24 mouse cellular contexts compared by ENCODE assay signal in genomic region chr17:86091631-86092030, GRCm38 (mm10). TPM values are rescaled to one million over a fixed set of nuclear protein-coding genes. Genes with fewer than 3 reads are reported as not detected.
DNase-seq lines count a peak whose midpoint lies in the region; ATAC-seq and TF ChIP-seq lines count a peak whose summit lies in the region.
"Had no signal": no experiment of that assay in that cellular context is flagged by ENCODE, and none has a peak within 500 bp of the region (broad histone marks: within the 10 kb centered on the region; RNA-seq: fewer than 3 reads in every experiment).

No protein-coding gene starts in this region.

- WGBS in embryonic facial prominence, embryonic 14.5 days: 34% methylated on average over 1 of the region's 1 CpGs
- WGBS in embryonic facial prominence, embryonic 10.5 days: 81% methylated on average over 1 of the region's 1 CpGs
- 52% methylated on average over 1 of the region's 1 CpGs for WGBS in lung, embryonic 14.5 days
- WGBS in stomach, postnatal 0 days: 58% methylated on average over 1 of the region's 1 CpGs

- peak; percentile 79 for DNase-seq in embryonic facial prominence, embryonic 14.5 days (ENCODE audit: low spot score)
- no peak for DNase-seq in embryonic facial prominence, embryonic 10.5 days (ENCODE audit: low spot score)
- DNase-seq in lung, embryonic 14.5 days: peak; percentile 41
- DNase-seq in lung, postnatal 10 days: no peak
- DNase-seq in 3T3-L1 (ENCODE audit: low read depth, low spot score) (peak; percentile 4), adipocyte (ENCODE audit: low spot score) (peak; percentile 6)
- DNase-seq in stomach, postnatal 0 days (ENCODE audit: low spot score): no peak
- no peak for DNase-seq in left cerebral cortex, postnatal 10 days (ENCODE audit: extremely low spot score in 1 of 2, low spot score in 2 of 2)
- DNase-seq: adrenal gland, adult 2 months; adrenal gland, postnatal 10 days; adrenal gland, postnatal 25 days; cerebellum, adult 11 months; cerebellum, adult 18-20 months; cerebellum, adult 8-10 months; cerebellum, adult 9-11 months; cerebellum, postnatal 14 days; cerebellum, postnatal 36 days; embryo, embryonic 11 days; forebrain, postnatal 0 days had no signal

- peak; percentile 38; the same call in 1 of the 2 replicates for ATAC-seq in embryonic facial prominence, embryonic 14.5 days (ENCODE audit: low read depth)
- no peak for ATAC-seq in lung, embryonic 14.5 days (ENCODE audit: insufficient read depth)
- no peak for ATAC-seq in stomach, postnatal 0 days (ENCODE audit: low FRiP score, low TSS enrichment)
- ATAC-seq: activated CD4-positive, CD25-positive, alpha-beta regulatory T cell, adult 4 months; forebrain, embryonic 13.5 days; forebrain, embryonic 15.5 days; forebrain, postnatal 0 days; Patski had no signal

- intact Hi-C loops in left cerebral cortex, postnatal 10 days (cut with DNase I): no loop called here

- H3K9ac ChIP-seq in embryonic facial prominence, embryonic 14.5 days (ENCODE audit: low read depth, low read length): no peak overlapping the region
- H3K9ac ChIP-seq in lung, embryonic 14.5 days: no peak overlapping the region
- H3K9ac ChIP-seq in stomach, postnatal 0 days (ENCODE audit: low read length): no peak overlapping the region
- H3K9ac ChIP-seq: embryonic facial prominence, embryonic 12.5 days; forebrain, embryonic 13.5 days; forebrain, embryonic 15.5 days; forebrain, postnatal 0 days had no signal

- no peaks in the 10 kb centered on the region for H3K36me3 ChIP-seq in embryonic facial prominence, embryonic 14.5 days (ENCODE audit: control insufficient read depth, insufficient read depth, low read length)
- H3K36me3 ChIP-seq in embryonic facial prominence, embryonic 10.5 days (replicated peaks): peaks cover 14% of the 10 kb centered on the region
- 0 out of 2 replicates have a peak, but pooled peaks cover 6% of the 10 kb centered on the region for H3K36me3 ChIP-seq in lung, embryonic 14.5 days (ENCODE audit: insufficient read depth)
- H3K36me3 ChIP-seq in stomach, postnatal 0 days (ENCODE audit: control insufficient read depth, insufficient read depth, low read length): no peaks in the 10 kb centered on the region
- H3K36me3 ChIP-seq: forebrain, embryonic 15.5 days had no signal

- H3K4me3 ChIP-seq in embryonic facial prominence, embryonic 14.5 days (ENCODE audit: low read depth, low read length): no peak overlapping the region
- no peak overlapping the region for H3K4me3 ChIP-seq in embryonic facial prominence, embryonic 10.5 days
- H3K4me3 ChIP-seq in lung, embryonic 14.5 days (ENCODE audit: low read depth, low read length): no peak overlapping the region
- H3K4me3 ChIP-seq in stomach, postnatal 0 days (ENCODE audit: low read depth, low read length): no peak overlapping the region
- H3K4me3 ChIP-seq: embryonic facial prominence, embryonic 12.5 days; forebrain, embryonic 13.5 days; forebrain, embryonic 15.5 days had no signal

- no peaks in the 10 kb centered on the region for H3K9me3 ChIP-seq in embryonic facial prominence, embryonic 14.5 days (ENCODE audit: control insufficient read depth, low read length)
- no peaks in the 10 kb centered on the region for H3K9me3 ChIP-seq in embryonic facial prominence, embryonic 10.5 days
- H3K9me3 ChIP-seq in lung, embryonic 14.5 days (ENCODE audit: low read depth, low read length): no peaks in the 10 kb centered on the region
- no peaks in the 10 kb centered on the region for H3K9me3 ChIP-seq in stomach, postnatal 0 days (ENCODE audit: control insufficient read depth, low read length)
- H3K9me3 ChIP-seq: embryonic facial prominence, embryonic 12.5 days; forebrain, embryonic 13.5 days; forebrain, embryonic 15.5 days had no signal

- 0 out of 2 replicates have a peak, but pooled peaks cover 4% of the 10 kb centered on the region for H3K4me1 ChIP-seq in embryonic facial prominence, embryonic 14.5 days (ENCODE audit: control insufficient read depth, insufficient read depth, low read length)
- H3K4me1 ChIP-seq in embryonic facial prominence, embryonic 10.5 days: 0 out of 2 replicates have a peak, but pooled peaks cover 9% of the 10 kb centered on the region
- no peaks in the 10 kb centered on the region for H3K4me1 ChIP-seq in lung, embryonic 14.5 days (ENCODE audit: insufficient read depth)
- no peaks in the 10 kb centered on the region for H3K4me1 ChIP-seq in stomach, postnatal 0 days (replicated peaks; ENCODE audit: control insufficient read depth, insufficient read depth)

- H3K27ac ChIP-seq in embryonic facial prominence, embryonic 14.5 days (replicated peaks; ENCODE audit: low read depth, low read length): no peak overlapping the region
- H3K27ac ChIP-seq in embryonic facial prominence, embryonic 10.5 days (replicated peaks): no peak overlapping the region
- H3K27ac ChIP-seq in lung, embryonic 14.5 days (ENCODE audit: low read depth): no peak overlapping the region
- H3K27ac ChIP-seq in stomach, postnatal 0 days (replicated peaks): no peak overlapping the region
- H3K27ac ChIP-seq: embryonic facial prominence, embryonic 12.5 days; forebrain, embryonic 13.5 days; forebrain, embryonic 15.5 days had no signal

- H3K4me2 ChIP-seq in embryonic facial prominence, embryonic 14.5 days (ENCODE audit: low read depth, low read length): no peak overlapping the region
- no peak overlapping the region for H3K4me2 ChIP-seq in lung, embryonic 14.5 days
- no peak overlapping the region for H3K4me2 ChIP-seq in stomach, postnatal 0 days (replicated peaks; ENCODE audit: low read depth)
- H3K4me2 ChIP-seq: embryonic facial prominence, embryonic 12.5 days; forebrain, embryonic 13.5 days; forebrain, embryonic 15.5 days had no signal

- no peaks in the 10 kb centered on the region for H3K27me3 ChIP-seq in embryonic facial prominence, embryonic 14.5 days (replicated peaks; ENCODE audit: control insufficient read depth, insufficient read depth, low read length)
- no peaks in the 10 kb centered on the region for H3K27me3 ChIP-seq in embryonic facial prominence, embryonic 10.5 days (replicated peaks; ENCODE audit: low read depth, poor library complexity, severe bottlenecking)
- H3K27me3 ChIP-seq in lung, embryonic 14.5 days (ENCODE audit: insufficient read depth, low read length): no peaks in the 10 kb centered on the region
- no peaks in the 10 kb centered on the region for H3K27me3 ChIP-seq in stomach, postnatal 0 days (ENCODE audit: control insufficient read depth, insufficient read depth, low read length)
- H3K27me3 ChIP-seq: embryonic facial prominence, embryonic 12.5 days; forebrain, embryonic 13.5 days; forebrain, embryonic 15.5 days; Patski had no signal

- TF ChIP-seq EP300 in stomach, postnatal 0 days (optimal IDR thresholded peaks at IDR 0.05): no peak

- TF ChIP-seq CTCF in lung, embryonic 14.5 days (IDR thresholded peaks at IDR 0.05; ENCODE audit: low read depth): no peak
- TF ChIP-seq CTCF in stomach, postnatal 0 days (IDR thresholded peaks at IDR 0.05; ENCODE audit: low read depth): no peak

RNA-seq across cellular contexts. Expression of gene Srbd1, which starts 53.3 kb away (rescaled TPM):
- 8.8 and 9.3 TPM in 2 replicates for polyA plus RNA-seq in embryonic facial prominence, embryonic 14.5 days (2014; fragmentation: Nextera tagmentation; extraction: Ambion mirVana)
- 24.4 and 24.5 TPM in 2 replicates for polyA plus RNA-seq in embryonic facial prominence, embryonic 10.5 days (2016; fragmentation: Nextera tagmentation; extraction: Ambion mirVana)
- 9.3 and 10.1 TPM in 2 replicates for polyA plus RNA-seq in lung, embryonic 14.5 days (2014; fragmentation: Nextera tagmentation; extraction: Ambion mirVana)
- polyA plus RNA-seq in stomach, postnatal 0 days (2015; fragmentation: Nextera tagmentation; extraction: Ambion mirVana): 4.4 and 5.0 TPM in 2 replicates
- total RNA-seq in left cerebral cortex, postnatal 10 days (2021): 10 to 100 TPM; 14.3 to 15.9 TPM

Comparison
In these comparisons a context has a peak if more than half of its experiments do, and no peak if none do; other contexts are left out.
1. DNase-seq: peak in embryonic facial prominence, embryonic 14.5 days (single experiment), lung, embryonic 14.5 days (single experiment), 3T3-L1 (single experiment) and adipocyte (single experiment); none in embryonic facial prominence, embryonic 10.5 days (single experiment), lung, postnatal 10 days (single experiment), stomach, postnatal 0 days (single experiment) and left cerebral cortex, postnatal 10 days (0 of 2).